Mouse (Mus musculus) midbrain, embryonic 11.5 days (tissue): ENCODE measurements around the gene Arhgap18. TPM values are rescaled to one million over a fixed set of nuclear protein-coding genes. Genes with fewer than 3 reads are reported as not detected.
A peak's percentile ranks its signal among the peaks of the same experiment; 100 is the strongest.

Experiments used
- ATAC-seq: fragments of 200-750 bp; cut with Nextera tagmentation; 2 replicates; pipeline ENCODE4 v1.8.0; 2017; ENCODE audit warnings: moderate TSS enrichment, moderate library complexity; ENCODE audit not compliant: low FRiP score
- DNase-seq: peaks from one replicate; pipeline ENCODE4 v3.0.0; 2015; ENCODE audit warnings: low spot score; ENCODE audit errors: missing footprints
- H3K27ac ChIP-seq: fragments of 300-500 bp; sonication (generic); 2 replicates; pipeline ENCODE4 v1.5.1; 2014; ENCODE audit warnings: low read depth, low read length
- H3K27me3 ChIP-seq: fragments of 300-500 bp; sonication (generic); 2 replicates; pipeline ENCODE4 v1.6.1; 2014; ENCODE audit warnings: mild to moderate bottlenecking, low read length, moderate library complexity, mixed read lengths; ENCODE audit not compliant: control insufficient read depth, insufficient read depth
- H3K36me3 ChIP-seq: fragments of 300-500 bp; sonication (generic); 2 replicates; pipeline ENCODE4 v1.6.1; 2014; ENCODE audit warnings: mild to moderate bottlenecking, low read length, moderate library complexity, mixed read lengths; ENCODE audit not compliant: control insufficient read depth, insufficient read depth
- H3K4me1 ChIP-seq: fragments of 300-500 bp; sonication (generic); 2 replicates; pipeline ENCODE4 v1.6.1; 2014; ENCODE audit warnings: low read length; ENCODE audit not compliant: control insufficient read depth, insufficient read depth
- H3K4me2 ChIP-seq: fragments of 300-500 bp; sonication (generic); 2 replicates; pipeline ENCODE4 v1.6.1; 2014; ENCODE audit warnings: mild to moderate bottlenecking, moderate library complexity
- H3K4me3 ChIP-seq: fragments of 300-500 bp; sonication (generic); 2 replicates; pipeline ENCODE4 v1.5.1; 2014; ENCODE audit warnings: low read depth, low read length
- H3K9ac ChIP-seq: fragments of 300-500 bp; sonication (generic); 2 replicates; pipeline ENCODE4 v1.6.1; 2014; ENCODE audit warnings: low read length
- H3K9me3 ChIP-seq: fragments of 300-500 bp; sonication (generic); 2 replicates; pipeline ENCODE4 v1.6.1; 2016; ENCODE audit warnings: low read length; ENCODE audit not compliant: control insufficient read depth
- WGBS: fragments of 180-500 bp; shearing (Covaris S2); extraction: QIAGEN DNeasy Blood & Tissue Kit; methylation state at CpG from one replicate; pipeline ENCODE4 v1.1.7; 2014; 5-methylcytosine and 5-hydroxymethylcytosine counted together
- polyA plus RNA-seq: library from polyadenylated mRNA; unstranded; fragments of >200 nt; fragmentation: Nextera tagmentation; extraction: Ambion mirVana; gene quantifications from 2 replicates; pipeline ENCODE4 v1.2.1, GENCODE M21; 2014

Gene Arhgap18
- polyA plus RNA-seq, 1 experiment from 2014 or later, result 14.9 TPM

GRCm38 (mm10) chr10:26772624-26773540 is 19.7 kb downstream of the Arhgap18 start:
- H3K9me3 ChIP-seq, result no peaks in the 10 kb centered on the region
- no peaks in the 10 kb centered on the region for H3K4me1 ChIP-seq
- peak; percentile 81 for ATAC-seq
- no peaks in the 10 kb centered on the region for H3K36me3 ChIP-seq
- H3K4me3 ChIP-seq, result peak overlapping the region; percentile 50
- no peaks in the 10 kb centered on the region for H3K27me3 ChIP-seq
- peak overlapping the region; percentile 41; the same call in 1 of the 2 replicates for H3K27ac ChIP-seq
- peak overlapping the region; percentile 41 for H3K9ac ChIP-seq
- 3% methylated on average over 22 of the region's 22 CpGs for WGBS
- H3K4me2 ChIP-seq, result peak overlapping the region; percentile 73
- peak; percentile 90 for DNase-seq

DNA sequence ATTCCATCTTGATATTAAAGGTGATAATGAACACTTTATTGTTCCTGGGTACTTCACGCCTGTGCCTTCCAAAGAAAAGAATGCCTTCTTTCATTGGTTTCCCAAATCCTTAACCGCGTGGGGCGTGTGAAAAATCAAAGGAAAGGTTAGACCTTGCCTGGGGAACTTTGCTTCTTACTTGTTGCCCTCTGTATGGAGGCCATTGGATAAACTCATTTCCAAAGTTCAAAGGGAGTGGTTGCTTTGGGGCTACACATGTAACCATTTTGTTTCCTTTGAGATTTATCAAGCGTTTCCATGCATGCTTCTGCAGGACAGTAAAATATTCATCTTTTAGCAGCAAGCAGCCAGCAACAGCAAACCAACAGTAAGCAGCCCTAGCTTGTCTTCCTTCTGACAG is 20.3 kb downstream of the Arhgap18 start:
- no peak overlapping the region; the same call in 1 of the 2 replicates for H3K4me3 ChIP-seq
- no peak overlapping the region for H3K27ac ChIP-seq

GRCm38 (mm10) chr10:26774266-26774665 is 21.0 kb downstream of the Arhgap18 start:
- DNase-seq (peak; percentile 74), ATAC-seq (no peak)
- H3K27ac ChIP-seq, result no peak overlapping the region
- no peak overlapping the region for H3K4me2 ChIP-seq
- no peaks in the 10 kb centered on the region for H3K9me3 ChIP-seq
- no peaks in the 10 kb centered on the region for H3K4me1 ChIP-seq
- H3K9ac ChIP-seq, result no peak overlapping the region
- no peaks in the 10 kb centered on the region for H3K36me3 ChIP-seq
- no peaks in the 10 kb centered on the region for H3K27me3 ChIP-seq
- no peak overlapping the region for H3K4me3 ChIP-seq
- WGBS, result 76% methylated on average over 1 of the region's 1 CpGs

More for the DNA sequence above, 20.3 kb downstream of the Arhgap18 start:
- DNase-seq, result no peak
- peak overlapping the region; percentile 73; the same call in 1 of the 2 replicates for H3K4me2 ChIP-seq
- WGBS, result 32% methylated on average over 5 of the region's 5 CpGs
- no peaks in the 10 kb centered on the region for H3K9me3 ChIP-seq
- H3K27me3 ChIP-seq, result no peaks in the 10 kb centered on the region
- peak overlapping the region; percentile 41; the same call in 1 of the 2 replicates for H3K9ac ChIP-seq
- no peaks in the 10 kb centered on the region for H3K36me3 ChIP-seq
- no peaks in the 10 kb centered on the region for H3K4me1 ChIP-seq
- ATAC-seq, result no peak

GRCm38 (mm10) chr10:26776443-26776842 is 23.2 kb downstream of the Arhgap18 start:
- Histone ChIP-seq H3K27me3 (no peaks in the 10 kb centered on the region), H3K9me3 (no peaks in the 10 kb centered on the region), H3K4me2 (no peak overlapping the region), H3K4me3 (no peak overlapping the region), H3K36me3 (no peaks in the 10 kb centered on the region), H3K27ac (no peak overlapping the region), H3K9ac (no peak overlapping the region), H3K4me1 (no peaks in the 10 kb centered on the region)
- no peak for ATAC-seq
- DNase-seq, result peak; percentile 66

DNA sequence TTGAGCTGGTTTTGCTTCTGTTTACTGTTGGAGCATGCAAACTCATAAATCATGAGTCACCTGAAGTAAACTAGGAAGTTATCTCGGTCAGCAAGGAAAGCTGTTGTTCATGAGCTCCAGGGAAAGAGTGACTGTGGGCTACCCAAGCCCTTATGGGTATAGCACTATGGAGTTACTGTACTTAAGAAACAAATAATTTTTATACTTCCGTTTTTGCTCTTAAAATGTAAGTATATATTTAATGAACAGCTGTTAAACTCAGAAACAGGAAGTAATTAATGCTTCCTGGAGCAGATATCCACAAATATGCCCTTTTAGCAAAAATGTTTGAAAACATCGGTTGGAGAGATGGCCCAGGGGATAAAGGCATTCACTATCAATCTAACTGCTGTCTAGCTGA is 27.4 kb downstream of the Arhgap18 start:
- H3K4me1 ChIP-seq, result no peaks in the 10 kb centered on the region
- no peak for DNase-seq
- no peak overlapping the region for H3K9ac ChIP-seq
- no peak overlapping the region for H3K4me2 ChIP-seq
- 85% methylated on average over 3 of the region's 3 CpGs for WGBS
- no peak overlapping the region for H3K4me3 ChIP-seq
- H3K27me3 ChIP-seq, result no peaks in the 10 kb centered on the region
- no peaks in the 10 kb centered on the region for H3K9me3 ChIP-seq
- H3K27ac ChIP-seq, result no peak overlapping the region
- H3K36me3 ChIP-seq, result no peaks in the 10 kb centered on the region
- ATAC-seq, result no peak

- ATAC-seq (no peak), DNase-seq (no peak)
- Histone ChIP-seq H3K27me3 (no peaks in the 10 kb centered on the region), H3K4me3 (no peak overlapping the region), H3K27ac (no peak overlapping the region), H3K4me1 (no peaks in the 10 kb centered on the region), H3K9ac (no peak overlapping the region), H3K36me3 (no peaks in the 10 kb centered on the region), H3K9me3 (no peaks in the 10 kb centered on the region), H3K4me2 (no peak overlapping the region)
- WGBS, result 88% methylated on average over 2 of the region's 2 CpGs
Observed at GRCm38 (mm10) chr10:26789680-26790079, 36.5 kb downstream of the Arhgap18 start.

DNA sequence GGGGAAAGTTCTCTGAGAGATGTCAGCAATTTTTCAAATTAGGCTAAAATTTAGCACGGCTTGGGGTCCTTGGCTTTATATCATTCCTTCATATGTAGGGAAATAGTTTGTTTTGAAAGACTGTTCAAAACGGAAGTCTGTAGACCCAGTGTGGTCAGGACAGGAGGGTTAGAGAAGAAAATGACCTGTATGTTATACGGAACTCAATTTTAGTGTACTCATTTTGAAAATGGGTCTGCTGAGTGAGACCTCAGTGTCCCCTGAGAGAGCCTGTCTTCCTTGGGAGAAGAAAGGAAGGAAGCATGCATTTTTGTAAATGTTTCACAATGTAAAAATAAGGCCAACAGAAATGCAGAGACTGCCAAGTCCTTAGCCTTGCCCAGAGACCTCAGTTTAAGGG is 38.6 kb downstream of the Arhgap18 start:
- Histone ChIP-seq H3K4me1 (no peaks in the 10 kb centered on the region), H3K9me3 (no peaks in the 10 kb centered on the region), H3K4me2 (no peak overlapping the region), H3K4me3 (no peak overlapping the region), H3K36me3 (no peaks in the 10 kb centered on the region), H3K27ac (no peak overlapping the region), H3K9ac (no peak overlapping the region), H3K27me3 (no peaks in the 10 kb centered on the region)
- no peak for ATAC-seq
- DNase-seq, result no peak
- WGBS, result 83% methylated on average over 3 of the region's 3 CpGs

DNA sequence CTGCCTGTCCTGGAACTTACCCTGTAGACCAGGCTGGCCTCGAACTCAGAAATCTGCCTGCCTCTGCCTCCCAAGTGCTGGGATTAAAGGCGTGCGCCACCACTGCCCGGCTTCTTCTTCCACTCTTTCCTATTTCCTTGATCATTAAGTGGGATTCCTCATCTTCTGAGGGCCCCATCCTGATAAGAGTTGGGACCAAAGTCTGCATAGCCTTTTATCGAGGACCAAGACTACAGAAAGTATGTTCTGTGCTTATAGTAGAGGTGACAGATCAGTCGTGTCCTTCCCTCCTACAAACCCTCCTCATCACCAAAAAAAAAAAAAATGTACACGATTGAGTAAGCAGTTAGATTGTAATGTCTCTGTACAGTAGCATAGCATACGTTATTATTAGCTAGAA is 39.8 kb downstream of the Arhgap18 start:
- no peaks in the 10 kb centered on the region for H3K36me3 ChIP-seq
- WGBS, result 89% methylated on average over 8 of the region's 8 CpGs
- no peaks in the 10 kb centered on the region for H3K27me3 ChIP-seq
- no peak for DNase-seq
- H3K27ac ChIP-seq, result no peak overlapping the region
- H3K4me3 ChIP-seq, result no peak overlapping the region
- H3K9me3 ChIP-seq, result no peaks in the 10 kb centered on the region
- no peak overlapping the region for H3K4me2 ChIP-seq
- ATAC-seq, result no peak
- H3K9ac ChIP-seq, result no peak overlapping the region
- no peaks in the 10 kb centered on the region for H3K4me1 ChIP-seq

DNA sequence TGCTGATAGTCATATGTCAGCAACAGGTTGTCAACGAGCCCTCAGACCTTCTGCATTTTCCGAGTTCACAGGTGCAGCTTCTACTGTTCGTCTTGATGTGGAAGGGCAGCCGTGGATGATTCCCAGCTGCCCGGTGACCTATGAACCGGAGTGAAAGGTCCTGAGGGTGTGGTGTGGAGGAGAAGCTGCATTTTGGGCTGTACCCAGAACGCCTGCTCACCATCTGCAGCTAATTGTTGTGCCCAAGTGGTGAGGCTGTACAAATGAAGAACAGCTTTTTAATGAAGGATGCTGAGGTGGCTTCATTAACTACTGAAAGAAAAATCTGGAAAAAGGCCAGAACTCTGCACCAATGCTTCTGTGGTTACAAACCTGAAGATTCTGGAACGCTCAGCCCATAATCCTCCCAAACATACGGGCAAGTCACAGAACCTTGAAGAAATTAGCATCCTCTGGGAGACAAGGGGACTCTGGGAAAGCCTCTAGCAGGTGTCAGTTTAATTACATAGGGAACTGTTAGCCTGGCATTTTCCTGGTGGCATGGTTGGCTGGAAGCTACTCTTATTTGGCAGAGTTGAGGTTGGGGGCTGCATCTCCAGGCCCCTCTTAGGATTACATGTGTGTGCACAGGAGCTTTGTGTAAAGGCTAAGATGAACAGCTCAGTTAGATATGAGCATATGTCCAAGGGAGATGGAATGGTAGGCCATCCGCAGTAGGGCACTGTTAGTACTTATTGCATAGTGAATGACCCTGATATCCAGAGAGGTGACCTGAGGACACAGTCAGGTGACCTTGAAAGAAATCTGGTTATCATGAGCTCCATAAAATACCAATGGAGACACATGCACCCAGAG is 43.4 kb downstream of the Arhgap18 start:
- Histone ChIP-seq H3K4me1 (no peaks in the 10 kb centered on the region), H3K36me3 (no peaks in the 10 kb centered on the region), H3K4me2 (no peak overlapping the region), H3K27ac (no peak overlapping the region), H3K9me3 (no peaks in the 10 kb centered on the region), H3K27me3 (no peaks in the 10 kb centered on the region), H3K4me3 (no peak overlapping the region), H3K9ac (no peak overlapping the region)
- DNase-seq, result no peak
- no peak for ATAC-seq
- 92% methylated on average over 10 of the region's 10 CpGs for WGBS
